In the genomic region with DNA sequence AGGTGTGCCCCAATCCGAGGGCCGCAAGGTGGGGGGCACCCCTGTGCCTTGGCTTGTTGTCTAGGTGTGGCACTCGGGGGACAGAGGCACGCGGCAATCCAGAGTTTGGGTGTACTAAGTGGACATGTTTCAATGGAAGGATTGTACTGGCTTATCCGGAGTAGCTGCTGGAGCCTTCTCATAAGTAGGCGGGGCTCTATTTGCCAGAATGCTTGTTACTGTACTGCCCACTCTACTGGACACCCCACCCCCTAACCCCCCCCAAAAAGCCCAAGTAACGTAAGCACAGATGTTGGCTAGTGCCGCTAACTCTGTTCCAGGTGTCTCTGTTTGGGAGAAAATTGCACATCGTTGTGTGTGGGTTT, we compare ENCODE assay signal across 7 mouse cellular contexts. TPM values are rescaled to one million over a fixed set of nuclear protein-coding genes. Genes with fewer than 3 reads are reported as not detected.
DNase-seq lines count a peak whose midpoint lies in the region; ATAC-seq and TF ChIP-seq lines count a peak whose summit lies in the region.

No protein-coding gene starts in this region.

- ATAC-seq in CD4-positive, CD25-positive, alpha-beta regulatory T cell, adult 4 months, result peak; percentile 28
- peak; percentile 82 for ATAC-seq in limb, embryonic 12.5 days (ENCODE audit: insufficient number of reproducible peaks, insufficient read depth, low FRiP score, low TSS enrichment, low read depth)
- no peak for ATAC-seq in midbrain, embryonic 16.5 days

- no peaks in the 10 kb centered on the region for H3K36me3 ChIP-seq in limb, embryonic 12.5 days
- no peaks in the 10 kb centered on the region for H3K36me3 ChIP-seq in midbrain, embryonic 16.5 days (ENCODE audit: control insufficient read depth, insufficient read depth, low read length)

- H3K4me3 ChIP-seq in embryonic fibroblast, embryonic 13.5 days (ENCODE audit: insufficient read depth, low read length), result peak overlapping the region; percentile 98
- H3K4me3 ChIP-seq in limb, embryonic 12.5 days (replicated peaks), result peak overlapping the region; percentile 79
- peak overlapping the region; percentile 95 for H3K4me3 ChIP-seq in midbrain, embryonic 16.5 days (ENCODE audit: low read depth, low read length)

- H3K4me1 ChIP-seq in embryonic fibroblast, embryonic 13.5 days (ENCODE audit: control insufficient read depth, insufficient read depth, low read length), result no peaks in the 10 kb centered on the region
- peaks cover 2% of the 10 kb centered on the region; the same call in 1 of the 2 replicates for H3K4me1 ChIP-seq in limb, embryonic 12.5 days (replicated peaks)
- H3K4me1 ChIP-seq in midbrain, embryonic 16.5 days (ENCODE audit: control insufficient read depth, insufficient read depth, low read length), result peaks cover 8% of the 10 kb centered on the region

- no peak for TF ChIP-seq CTCF in embryonic fibroblast, embryonic 13.5 days (IDR thresholded peaks at IDR 0.05; ENCODE audit: borderline replicate concordance, insufficient read depth, low read length)

- TF ChIP-seq POLR2A in embryonic fibroblast, embryonic 13.5 days (IDR thresholded peaks at IDR 0.05; ENCODE audit: low read depth, low read length), result peak; percentile 38; the same call in 1 of the 2 replicates

- peak overlapping the region; percentile 79 for H3K4me2 ChIP-seq in limb, embryonic 12.5 days
- H3K4me2 ChIP-seq in midbrain, embryonic 16.5 days (ENCODE audit: low read length), result peak overlapping the region; percentile 77

- no peaks in the 10 kb centered on the region for H3K9me3 ChIP-seq in limb, embryonic 12.5 days
- no peaks in the 10 kb centered on the region for H3K9me3 ChIP-seq in midbrain, embryonic 16.5 days (replicated peaks; ENCODE audit: control insufficient read depth, low read length, poor library complexity, severe bottlenecking)

- H3K27me3 ChIP-seq in limb, embryonic 12.5 days, result no peaks in the 10 kb centered on the region
- no peaks in the 10 kb centered on the region for H3K27me3 ChIP-seq in midbrain, embryonic 16.5 days (ENCODE audit: control insufficient read depth, insufficient read depth, low read depth, low read length)

- peak overlapping the region; percentile 82 for H3K9ac ChIP-seq in limb, embryonic 12.5 days (replicated peaks)
- peak overlapping the region; percentile 92 for H3K9ac ChIP-seq in midbrain, embryonic 16.5 days (ENCODE audit: low read depth, low read length)

- H3K27ac ChIP-seq in embryonic fibroblast, embryonic 13.5 days (ENCODE audit: insufficient read depth, low read length), result peak overlapping the region; percentile 30
- H3K27ac ChIP-seq in limb, embryonic 12.5 days, result peak overlapping the region; percentile 96
- peak overlapping the region; percentile 77 for H3K27ac ChIP-seq in midbrain, embryonic 16.5 days (ENCODE audit: low read length)

- 0% methylated on average over 10 of the region's 10 CpGs for WGBS in limb, embryonic 12.5 days
- 7% methylated on average over 10 of the region's 10 CpGs for WGBS in midbrain, embryonic 16.5 days

- DNase-seq in 3T3-L1 (ENCODE audit: low read depth, low spot score), result peak; percentile 86
- DNase-seq in T-cell, adult 2 months (ENCODE audit: low spot score), result no peak
- no peak for DNase-seq in natural killer cell, adult 2 months (ENCODE audit: low spot score in 2 of 2)

RNA-seq across cellular contexts. Expression of a gene that starts 0.6 kb away (rescaled TPM):
- polyA plus RNA-seq in CD4-positive, CD25-positive, alpha-beta regulatory T cell, adult 4 months (2017; shearing (Covaris generic)), result 10 to 100 TPM; 11.7 to 21.9 TPM
- polyA plus RNA-seq in embryonic fibroblast, embryonic 13.5 days (2011; ENCODE audit: insufficient read length, low read depth, missing spikeins), result 27.3 and 29.5 TPM in 2 replicates
- polyA plus RNA-seq in limb, embryonic 12.5 days (2016; fragmentation: Nextera tagmentation; extraction: Ambion mirVana), result 15.9 and 16.3 TPM in 2 replicates
- polyA plus RNA-seq in midbrain, embryonic 16.5 days (2015; fragmentation: Nextera tagmentation; extraction: Ambion mirVana), result 41.2 and 44.1 TPM in 2 replicates

Comparison
In these comparisons a context has a peak if more than half of its experiments do, and no peak if none do; other contexts are left out.
1. H3K27ac ChIP-seq: peak in every context shown above with its lines; median percentile 96 in limb, embryonic 12.5 days; 77 in midbrain, embryonic 16.5 days; 30 in embryonic fibroblast, embryonic 13.5 days.